Mouse (Mus musculus) intestine, postnatal 0 days (tissue): ENCODE measurements around the gene Fam214b. TPM values are rescaled to one million over a fixed set of nuclear protein-coding genes. Genes with fewer than 3 reads are reported as not detected.

Experiments used
- ATAC-seq: fragments of 200-750 bp; cut with Nextera tagmentation; 2 replicates; pipeline ENCODE4 v1.8.0; 2017; ENCODE audit warnings: mild to moderate bottlenecking, moderate TSS enrichment, moderate library complexity
- H3K27ac ChIP-seq: fragments of 300-500 bp; sonication (generic); 2 replicates; pipeline ENCODE4 v1.5.1; 2014; ENCODE audit warnings: mild to moderate bottlenecking, low read depth, low read length, moderate library complexity
- H3K27me3 ChIP-seq: fragments of 300-500 bp; sonication (generic); replicated peaks from 2 replicates; pipeline ENCODE4 v1.6.1; 2014; ENCODE audit warnings: low read length, mixed read lengths; ENCODE audit not compliant: control insufficient read depth, insufficient read depth
- H3K36me3 ChIP-seq: fragments of 300-500 bp; sonication (generic); 2 replicates; pipeline ENCODE4 v1.6.1; 2014; ENCODE audit warnings: mild to moderate bottlenecking, moderate library complexity; ENCODE audit not compliant: control insufficient read depth, insufficient read depth
- H3K4me1 ChIP-seq: fragments of 300-500 bp; sonication (generic); replicated peaks from 2 replicates; pipeline ENCODE4 v1.6.1; 2014; ENCODE audit warnings: antibody characterized with exemption, low read length, mixed read lengths; ENCODE audit not compliant: control insufficient read depth, insufficient read depth
- H3K4me2 ChIP-seq: fragments of 300-500 bp; sonication (generic); replicated peaks from 2 replicates; pipeline ENCODE4 v1.6.1; 2014; ENCODE audit warnings: low read depth, mild to moderate bottlenecking, moderate library complexity
- H3K4me3 ChIP-seq: fragments of 300-500 bp; sonication (generic); 2 replicates; pipeline ENCODE4 v1.5.1; 2014; ENCODE audit warnings: low read depth, low read length
- H3K9ac ChIP-seq: fragments of 300-500 bp; sonication (generic); 2 replicates; pipeline ENCODE4 v1.6.1; 2014; ENCODE audit warnings: mild to moderate bottlenecking, low read depth, low read length
- H3K9me3 ChIP-seq: fragments of 300-500 bp; sonication (generic); 2 replicates; pipeline ENCODE4 v1.6.1; 2016; ENCODE audit warnings: mixed run types; ENCODE audit not compliant: control insufficient read depth
- CTCF ChIP-seq: sonication (generic); IDR thresholded peaks from 2 replicates; pipeline ENCODE4 v1.5.1; 2016; ENCODE audit warnings: low read depth, mild to moderate bottlenecking, control low read depth, antibody characterized with exemption, moderate library complexity
- WGBS: fragments of 180-500 bp; shearing (Covaris S2); extraction: QIAGEN DNeasy Blood & Tissue Kit; methylation state at CpG from one replicate; pipeline ENCODE4 v1.1.7; 2014; 5-methylcytosine and 5-hydroxymethylcytosine counted together
- polyA plus RNA-seq: library from polyadenylated mRNA; unstranded; fragments of >200 nt; fragmentation: Nextera tagmentation; extraction: Ambion mirVana; gene quantifications from 2 replicates; pipeline ENCODE4 v1.2.1, GENCODE M21; 2015

The Fam214b gene
- polyA plus RNA-seq, 1 experiment from 2014 or later = 5.9 TPM

GRCm38 (mm10) chr4:43040881-43041547 lies 5.0 kb downstream of the Fam214b start:
- Histone ChIP-seq H3K4me1 (peaks cover 8% of the 10 kb centered on the region), H3K9me3 (no peaks in the 10 kb centered on the region), H3K9ac (no peak overlapping the region), H3K4me3 (no peak overlapping the region), H3K36me3 (peaks cover 8% of the 10 kb centered on the region; the same call in 1 of the 2 replicates), H3K27me3 (no peaks in the 10 kb centered on the region), H3K4me2 (no peak overlapping the region), H3K27ac (no peak overlapping the region)
- WGBS = 67% methylated on average over 9 of the region's 9 CpGs
- no peak for ATAC-seq
- no peak for TF ChIP-seq CTCF

GRCm38 (mm10) chr4:43040114-43040572 lies 5.9 kb downstream of the Fam214b start:
- ATAC-seq = peak; percentile 97
- H3K4me3 ChIP-seq = peak overlapping the region; percentile 61
- peak overlapping the region; percentile 73 for H3K9ac ChIP-seq
- H3K9me3 ChIP-seq = no peaks in the 10 kb centered on the region
- WGBS = under 1% methylated on average over 25 of the region's 25 CpGs
- peaks cover 16% of the 10 kb centered on the region; the same call in 1 of the 2 replicates for H3K36me3 ChIP-seq
- H3K4me2 ChIP-seq = peak overlapping the region; percentile 91
- no peaks in the 10 kb centered on the region for H3K27me3 ChIP-seq
- peak; percentile 19; the same call in 1 of the 2 replicates for TF ChIP-seq CTCF
- H3K27ac ChIP-seq = peak overlapping the region; percentile 78
- H3K4me1 ChIP-seq = peaks cover 7% of the 10 kb centered on the region

- H3K27ac ChIP-seq = peak overlapping the region; percentile 78
- H3K27me3 ChIP-seq = no peaks in the 10 kb centered on the region
- no peaks in the 10 kb centered on the region for H3K9me3 ChIP-seq
- H3K4me2 ChIP-seq = peak overlapping the region; percentile 91
- peaks cover 16% of the 10 kb centered on the region; the same call in 1 of the 2 replicates for H3K36me3 ChIP-seq
- peaks cover 3% of the 10 kb centered on the region for H3K4me1 ChIP-seq
- 4% methylated on average over 11 of the region's 11 CpGs for WGBS
- TF ChIP-seq CTCF = no peak
- ATAC-seq = peak; percentile 5; the same call in 1 of the 2 replicates
- H3K9ac ChIP-seq = peak overlapping the region; percentile 73
- H3K4me3 ChIP-seq = peak overlapping the region; percentile 61
Measured at GRCm38 (mm10) chr4:43039609-43040008, 6.4 kb downstream of the Fam214b start.

- H3K27ac ChIP-seq = peak overlapping the region; percentile 78
- H3K27me3 ChIP-seq = no peaks in the 10 kb centered on the region
- ATAC-seq = 0 out of 2 replicates have a peak, but pooled peaks have one; percentile 3
- peaks cover 24% of the 10 kb centered on the region; the same call in 1 of the 2 replicates for H3K36me3 ChIP-seq
- peak overlapping the region; percentile 91 for H3K4me2 ChIP-seq
- H3K4me3 ChIP-seq = peak overlapping the region; percentile 61
- 49% methylated on average over 15 of the region's 15 CpGs for WGBS
- TF ChIP-seq CTCF = no peak
- no peaks in the 10 kb centered on the region for H3K9me3 ChIP-seq
- H3K4me1 ChIP-seq = no peaks in the 10 kb centered on the region; the same call in 1 of the 2 replicates
- peak overlapping the region; percentile 73; the same call in 1 of the 2 replicates for H3K9ac ChIP-seq
Measured at GRCm38 (mm10) chr4:43038567-43039495, 7.2 kb downstream of the Fam214b start.

- Histone ChIP-seq H3K27ac (no peak overlapping the region), H3K4me3 (no peak overlapping the region), H3K36me3 (peaks cover 29% of the 10 kb centered on the region; the same call in 1 of the 2 replicates), H3K9ac (no peak overlapping the region), H3K9me3 (no peaks in the 10 kb centered on the region), H3K4me1 (no peaks in the 10 kb centered on the region; the same call in 1 of the 2 replicates), H3K4me2 (0 out of 2 replicates have a peak overlapping the region, but pooled peaks have one; percentile 3), H3K27me3 (no peaks in the 10 kb centered on the region)
- 54% methylated on average over 4 of the region's 4 CpGs for WGBS
- no peak for TF ChIP-seq CTCF
- no peak for ATAC-seq
Measured at GRCm38 (mm10) chr4:43037860-43038566, 8.0 kb downstream of the Fam214b start.
